Mouse (Mus musculus) frontal cortex, postnatal 10 days (tissue): Measurements from ENCODE around the gene Cnga3.

ENCODE experiments used
- DNase-seq, 2 experiments: peaks; one replicate each; pipeline ENCODE4 v3.0.0; 2022; ENCODE audit warnings: low spot score in 2 of 2, mixed read lengths in 1 of 2

Cnga3 gene

GRCm38 (mm10) chr1:37214144-37214543 is at the start of gene Cnga3:
Cnga3 (plus strand) TSS chr1:37214434.
- no peak for DNase-seq

- DNase-seq = no peak
Observed at GRCm38 (mm10) chr1:37166066-37166465, 48.2 kb upstream of the Cnga3 start.

GRCm38 (mm10) chr1:37167918-37168317 is 46.3 kb upstream of the Cnga3 start:
- DNase-seq = no peak

GRCm38 (mm10) chr1:37177874-37178273 is 36.4 kb upstream of the Cnga3 start:
- no peak for DNase-seq

- no peak for DNase-seq
Observed at GRCm38 (mm10) chr1:37179852-37180251, 34.4 kb upstream of the Cnga3 start.

- no peak for DNase-seq
Observed at GRCm38 (mm10) chr1:37187050-37187449, 27.2 kb upstream of the Cnga3 start.

GRCm38 (mm10) chr1:37194607-37195006 is 19.6 kb upstream of the Cnga3 start:
- DNase-seq = no peak

GRCm38 (mm10) chr1:37201406-37201805 is 12.8 kb upstream of the Cnga3 start:
- DNase-seq = no peak

- no peak for DNase-seq
Observed at GRCm38 (mm10) chr1:37207743-37208142, 6.5 kb upstream of the Cnga3 start.

GRCm38 (mm10) chr1:37212375-37212774 is 1.9 kb upstream of the Cnga3 start:
- DNase-seq = no peak

- peak in 1 of 2 experiments; percentile 25 for DNase-seq
Observed at GRCm38 (mm10) chr1:37218386-37218785, 4.2 kb downstream of the Cnga3 start.

- DNase-seq = no peak
Observed at GRCm38 (mm10) chr1:37219593-37219992, 5.4 kb downstream of the Cnga3 start.

GRCm38 (mm10) chr1:37220134-37220907 is 6.1 kb downstream of the Cnga3 start:
- DNase-seq = peak; percentile 76 to 85

GRCm38 (mm10) chr1:37222002-37222401 is 7.8 kb downstream of the Cnga3 start:
- no peak for DNase-seq

- DNase-seq = no peak
Observed at GRCm38 (mm10) chr1:37230404-37230803, 16.2 kb downstream of the Cnga3 start.

- DNase-seq = no peak
Observed at GRCm38 (mm10) chr1:37231295-37231701, 17.1 kb downstream of the Cnga3 start.

- no peak for DNase-seq
Observed at GRCm38 (mm10) chr1:37239045-37239635, 24.9 kb downstream of the Cnga3 start.

GRCm38 (mm10) chr1:37242253-37242652 is 28.0 kb downstream of the Cnga3 start:
- DNase-seq = no peak

GRCm38 (mm10) chr1:37246476-37246875 is 32.2 kb downstream of the Cnga3 start:
- DNase-seq = no peak

- DNase-seq = peak in 1 of 2 experiments; percentile 13
Observed at GRCm38 (mm10) chr1:37248406-37248805, 34.2 kb downstream of the Cnga3 start.

- peak; percentile 42 to 78 for DNase-seq
Observed at GRCm38 (mm10) chr1:37250643-37251310, 36.5 kb downstream of the Cnga3 start.

GRCm38 (mm10) chr1:37258443-37258842 is 44.2 kb downstream of the Cnga3 start:
- no peak for DNase-seq

GRCm38 (mm10) chr1:37272464-37272863 is 58.2 kb downstream of the Cnga3 start:
- DNase-seq = peak; percentile 20 to 57
